23 mouse cellular contexts compared by ENCODE assay signal in the genomic region with DNA sequence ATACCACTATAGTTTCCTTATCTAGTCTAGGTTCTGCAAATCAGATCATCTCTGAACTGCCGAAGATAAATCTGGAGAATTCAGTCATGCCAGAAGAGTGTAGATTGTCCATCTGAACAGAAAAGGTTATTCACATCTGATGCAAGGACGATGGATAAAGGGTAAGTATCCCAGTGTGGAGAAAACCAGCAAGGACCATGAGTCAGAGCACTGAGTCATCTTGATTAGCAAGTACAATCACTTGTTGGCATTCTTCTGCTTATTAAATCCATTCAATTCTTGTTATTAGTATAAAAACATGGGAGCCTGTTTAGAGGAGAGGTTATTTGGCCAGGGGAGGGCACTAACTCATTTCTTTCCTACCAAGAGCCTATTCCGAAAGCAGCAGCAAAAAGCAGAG.
DNase-seq lines count a peak whose midpoint lies in the region; ATAC-seq and TF ChIP-seq lines count a peak whose summit lies in the region.
"Had no signal": no experiment of that assay in that cellular context is flagged by ENCODE, and none has a peak within 500 bp of the region (broad histone marks: within the 10 kb centered on the region; RNA-seq: fewer than 3 reads in every experiment).

No protein-coding gene starts in this region.

- no peak overlapping the region for H3K9ac ChIP-seq in hindbrain, postnatal 0 days (replicated peaks; ENCODE audit: low read length)
- no peak overlapping the region for H3K9ac ChIP-seq in hindbrain, embryonic 13.5 days
- H3K9ac ChIP-seq: hindbrain, embryonic 12.5 days; intestine, embryonic 15.5 days had no signal

- 89% methylated on average over 3 of the region's 3 CpGs for WGBS in hindbrain, postnatal 0 days
- 87% methylated on average over 3 of the region's 3 CpGs for WGBS in hindbrain, embryonic 13.5 days

- no peaks in the 10 kb centered on the region for H3K36me3 ChIP-seq in hindbrain, postnatal 0 days (ENCODE audit: insufficient read depth, low read length)
- H3K36me3 ChIP-seq in hindbrain, embryonic 13.5 days, result no peaks in the 10 kb centered on the region
- H3K36me3 ChIP-seq: embryonic facial prominence, embryonic 10.5 days; forebrain, embryonic 10.5 days; hindbrain, embryonic 12.5 days; intestine, embryonic 15.5 days had no signal

- H3K4me3 ChIP-seq in hindbrain, postnatal 0 days (ENCODE audit: low read length), result no peak overlapping the region
- H3K4me3 ChIP-seq in hindbrain, embryonic 13.5 days, result no peak overlapping the region
- H3K4me3 ChIP-seq: embryonic facial prominence, embryonic 10.5 days; erythroblast, embryonic 14.5 days; forebrain, embryonic 10.5 days; hindbrain, embryonic 12.5 days; intestine, embryonic 15.5 days had no signal

- no peak for ATAC-seq in hindbrain, postnatal 0 days
- ATAC-seq in hindbrain, embryonic 13.5 days (ENCODE audit: low FRiP score), result no peak
- ATAC-seq: activated CD4-positive, CD25-positive, alpha-beta regulatory T cell, adult 4 months; forebrain, embryonic 14.5 days; intestine, embryonic 15.5 days; Patski had no signal

- no peak for TF ChIP-seq CTCF in hindbrain, postnatal 0 days (IDR thresholded peaks at IDR 0.05; ENCODE audit: low read depth)

- H3K27ac ChIP-seq in hindbrain, postnatal 0 days, result no peak overlapping the region
- H3K27ac ChIP-seq in hindbrain, embryonic 13.5 days, result no peak overlapping the region
- H3K27ac ChIP-seq: embryonic facial prominence, embryonic 10.5 days; forebrain, embryonic 10.5 days; hindbrain, embryonic 12.5 days; intestine, embryonic 15.5 days had no signal

- H3K4me2 ChIP-seq in hindbrain, postnatal 0 days (ENCODE audit: low read depth, low read length), result no peak overlapping the region
- H3K4me2 ChIP-seq in hindbrain, embryonic 13.5 days, result no peak overlapping the region
- H3K4me2 ChIP-seq: hindbrain, embryonic 12.5 days; intestine, embryonic 15.5 days had no signal

- H3K9me3 ChIP-seq in hindbrain, postnatal 0 days (ENCODE audit: low read length), result no peaks in the 10 kb centered on the region
- no peaks in the 10 kb centered on the region; the same call in 1 of the 2 replicates for H3K9me3 ChIP-seq in hindbrain, embryonic 13.5 days
- H3K9me3 ChIP-seq: forebrain, embryonic 10.5 days; hindbrain, embryonic 12.5 days; intestine, embryonic 15.5 days had no signal

- peak; percentile 74 for DNase-seq in adrenal gland, adult 2 months
- DNase-seq in adrenal gland, postnatal 4 days (ENCODE audit: low spot score in 2 of 2), result no peak
- DNase-seq in NIH3T3 (ENCODE audit: low read depth), result peak; percentile 60
- DNase-seq in adrenal gland, postnatal 36 days, result peak; percentile 52 to 65
- DNase-seq in hindbrain, postnatal 0 days (ENCODE audit: low spot score), result no peak
- no peak for DNase-seq in layer of hippocampus, postnatal 14 days (ENCODE audit: low spot score in 2 of 2)
- DNase-seq: cerebellum, adult 18-20 months; cerebellum, adult 9-11 months; cerebellum, postnatal 36 days; gastrocnemius, postnatal 36 days; heart, adult 11 months; heart, postnatal 10 days; heart, postnatal 4 days; kidney, adult 18-20 months had no signal

- no peaks in the 10 kb centered on the region for H3K27me3 ChIP-seq in hindbrain, postnatal 0 days (ENCODE audit: insufficient read depth, low read length)
- H3K27me3 ChIP-seq in hindbrain, embryonic 13.5 days, result no peaks in the 10 kb centered on the region
- H3K27me3 ChIP-seq: hindbrain, embryonic 12.5 days; intestine, embryonic 15.5 days; Patski had no signal

- no peaks in the 10 kb centered on the region for H3K4me1 ChIP-seq in hindbrain, postnatal 0 days (ENCODE audit: insufficient read depth, low read length)
- H3K4me1 ChIP-seq in hindbrain, embryonic 13.5 days (replicated peaks), result no peaks in the 10 kb centered on the region
- H3K4me1 ChIP-seq: hindbrain, embryonic 12.5 days; intestine, embryonic 15.5 days had no signal

Comparison
In these comparisons a context has a peak if more than half of its experiments do, and no peak if none do; other contexts are left out.
1. DNase-seq: peak in adrenal gland, adult 2 months (single experiment), NIH3T3 (single experiment) and adrenal gland, postnatal 36 days (2 of 2); none in adrenal gland, postnatal 4 days (0 of 2), hindbrain, postnatal 0 days (single experiment) and layer of hippocampus, postnatal 14 days (0 of 2).